Mouse (Mus musculus): ENCODE results near the gene BC024978. TPM values are rescaled to one million over a fixed set of nuclear protein-coding genes. Genes with fewer than 3 reads are reported as not detected.

BC024978 gene
- polyA plus RNA-seq, 1 experiment from 2014 or later = 8.4 TPM

GRCm38 (mm10) chr7:27166229-27166613 is 29.4 kb upstream of the BC024978 start:
- peak overlapping the region; percentile 72 for H3K27ac ChIP-seq
- H3K4me3 ChIP-seq (ENCODE audit: inconsistent target) = peak overlapping the region; percentile 79
- WGBS (ENCODE audit: missing documents) = under 1% methylated on average over 39 of the region's 43 CpGs
- peaks cover 50% of the 10 kb centered on the region for H3K79me2 ChIP-seq (ENCODE audit: inconsistent target)
- peaks cover 14% of the 10 kb centered on the region; the same call in 1 of the 2 replicates for H3K36me3 ChIP-seq (ENCODE audit: inconsistent target)

GRCm38 (mm10) chr7:27166614-27167474 is 28.7 kb upstream of the BC024978 start, which contains the start of gene Egln2:
Gene Egln2 (minus strand): TSS chr7:27166802.
- peak within 1 kb of the TSS; percentile 83 for H3K27ac ChIP-seq
- 2% methylated on average over 25 of the region's 61 CpGs for WGBS (ENCODE audit: missing documents)
- peaks cover 44% of the 10 kb centered on the region for H3K79me2 ChIP-seq (ENCODE audit: inconsistent target)
- peaks cover 20% of the 10 kb centered on the region for H3K36me3 ChIP-seq (ENCODE audit: inconsistent target)
- H3K4me3 ChIP-seq (ENCODE audit: inconsistent target) = peak within 1 kb of the TSS; percentile 79

GRCm38 (mm10) chr7:27167475-27168094 is 28.0 kb upstream of the BC024978 start:
- 49% methylated on average over 10 of the region's 11 CpGs for WGBS (ENCODE audit: missing documents)
- H3K79me2 ChIP-seq (ENCODE audit: inconsistent target) = peaks cover 36% of the 10 kb centered on the region
- peak overlapping the region; percentile 40 for H3K4me3 ChIP-seq (ENCODE audit: inconsistent target)
- H3K27ac ChIP-seq = peak overlapping the region; percentile 83
- peaks cover 28% of the 10 kb centered on the region for H3K36me3 ChIP-seq (ENCODE audit: inconsistent target)

- no peak overlapping the region for H3K27ac ChIP-seq
- H3K36me3 ChIP-seq (ENCODE audit: inconsistent target) = peaks cover 36% of the 10 kb centered on the region
- 87% methylated on average over 5 of the region's 5 CpGs for WGBS (ENCODE audit: missing documents)
- peaks cover 28% of the 10 kb centered on the region for H3K79me2 ChIP-seq (ENCODE audit: inconsistent target)
- no peak overlapping the region for H3K4me3 ChIP-seq (ENCODE audit: inconsistent target)
Observed at GRCm38 (mm10) chr7:27168371-27168770, 27.2 kb upstream of the BC024978 start.

GRCm38 (mm10) chr7:27170981-27171380 is 24.6 kb upstream of the BC024978 start:
- Histone ChIP-seq H3K4me3 (ENCODE audit: inconsistent target) (no peak overlapping the region), H3K27ac (no peak overlapping the region), H3K36me3 (ENCODE audit: inconsistent target) (peaks cover 52% of the 10 kb centered on the region), H3K79me2 (ENCODE audit: inconsistent target) (peaks cover 7% of the 10 kb centered on the region)
- 100% methylated on average over 2 of the region's 3 CpGs for WGBS (ENCODE audit: missing documents)

GRCm38 (mm10) chr7:27174496-27174895 is 21.1 kb upstream of the BC024978 start:
- no peak overlapping the region for H3K4me3 ChIP-seq (ENCODE audit: inconsistent target)
- H3K27ac ChIP-seq = no peak overlapping the region
- peaks cover 52% of the 10 kb centered on the region for H3K36me3 ChIP-seq (ENCODE audit: inconsistent target)
- peaks cover 23% of the 10 kb centered on the region; the same call in 1 of the 2 replicates for H3K79me2 ChIP-seq (ENCODE audit: inconsistent target)
- WGBS (ENCODE audit: missing documents) = 96% methylated on average over 15 of the region's 15 CpGs

- Histone ChIP-seq H3K4me3 (ENCODE audit: inconsistent target) (no peak overlapping the region), H3K27ac (no peak overlapping the region), H3K36me3 (ENCODE audit: inconsistent target) (peaks cover 51% of the 10 kb centered on the region), H3K79me2 (ENCODE audit: inconsistent target) (peaks cover 23% of the 10 kb centered on the region; the same call in 1 of the 2 replicates)
- WGBS (ENCODE audit: missing documents) = 95% methylated on average over 7 of the region's 7 CpGs
Observed at GRCm38 (mm10) chr7:27174896-27175295, 20.7 kb upstream of the BC024978 start.

GRCm38 (mm10) chr7:27177942-27178323 is 17.6 kb upstream of the BC024978 start:
- peak overlapping the region; percentile 55 for H3K27ac ChIP-seq
- peaks cover 23% of the 10 kb centered on the region; the same call in 1 of the 2 replicates for H3K79me2 ChIP-seq (ENCODE audit: inconsistent target)
- peaks cover 21% of the 10 kb centered on the region for H3K36me3 ChIP-seq (ENCODE audit: inconsistent target)
- WGBS (ENCODE audit: missing documents) = 14% methylated on average over 4 of the region's 4 CpGs
- H3K4me3 ChIP-seq (ENCODE audit: inconsistent target) = peak overlapping the region; percentile 59

- under 1% methylated on average over 46 of the region's 53 CpGs for WGBS (ENCODE audit: missing documents)
- Histone ChIP-seq H3K36me3 (ENCODE audit: inconsistent target) (peaks cover 14% of the 10 kb centered on the region), H3K79me2 (ENCODE audit: inconsistent target) (peaks cover 23% of the 10 kb centered on the region; the same call in 1 of the 2 replicates), H3K27ac (peak within 1 kb of the TSS; percentile 55), H3K4me3 (ENCODE audit: inconsistent target) (peak within 1 kb of the TSS; percentile 59)
Observed at GRCm38 (mm10) chr7:27178324-27179216, 17.0 kb upstream of the BC024978 start, which contains the start of gene Rab4b. Gene Rab4b (minus strand): TSS chr7:27178896.

GRCm38 (mm10) chr7:27179217-27179918 is 16.2 kb upstream of the BC024978 start:
- Histone ChIP-seq H3K79me2 (ENCODE audit: inconsistent target) (peaks cover 23% of the 10 kb centered on the region; the same call in 1 of the 2 replicates), H3K36me3 (ENCODE audit: inconsistent target) (peaks cover 7% of the 10 kb centered on the region; the same call in 1 of the 2 replicates), H3K27ac (peak overlapping the region; percentile 44), H3K4me3 (ENCODE audit: inconsistent target) (peak overlapping the region; percentile 26)
- WGBS (ENCODE audit: missing documents) = 53% methylated on average over 16 of the region's 16 CpGs

GRCm38 (mm10) chr7:27180036-27180435 is 15.5 kb upstream of the BC024978 start:
- H3K79me2 ChIP-seq (ENCODE audit: inconsistent target) = peaks cover 23% of the 10 kb centered on the region; the same call in 1 of the 2 replicates
- H3K4me3 ChIP-seq (ENCODE audit: inconsistent target) = no peak overlapping the region
- H3K27ac ChIP-seq = no peak overlapping the region
- H3K36me3 ChIP-seq (ENCODE audit: inconsistent target) = peaks cover 5% of the 10 kb centered on the region; the same call in 1 of the 2 replicates
- WGBS (ENCODE audit: missing documents) = 90% methylated on average over 5 of the region's 5 CpGs

GRCm38 (mm10) chr7:27180837-27181695 is 14.5 kb upstream of the BC024978 start, which contains the start of the genes Gm21983 and Mia:
Gene Gm21983 (minus strand): TSS chr7:27181086.
Gene Mia (minus strand): TSS chr7:27181157.
- peaks cover 18% of the 10 kb centered on the region; the same call in 1 of the 2 replicates for H3K79me2 ChIP-seq (ENCODE audit: inconsistent target)
- no peak within 1 kb of the TSS for H3K4me3 ChIP-seq (ENCODE audit: inconsistent target)
- peaks cover 12% of the 10 kb centered on the region; the same call in 1 of the 2 replicates for H3K36me3 ChIP-seq (ENCODE audit: inconsistent target)
- 89% methylated on average over 14 of the region's 14 CpGs for WGBS (ENCODE audit: missing documents)
- no peak within 1 kb of the TSS for H3K27ac ChIP-seq
